Mouse (Mus musculus) CH12.LX (cell line): ENCODE data around the gene Pfn1. TPM values are rescaled to one million over a fixed set of nuclear protein-coding genes. Genes with fewer than 3 reads are reported as not detected.

Source experiments
- DNase-seq: peaks from one replicate; pipeline ENCODE4 v3.0.0-alpha.2; 2013; ENCODE audit errors: extremely low read depth
- H3K27ac ChIP-seq: 2 replicates; pipeline ENCODE4 v1.5.1; 2012; ENCODE audit warnings: low read depth, mild to moderate bottlenecking, control low read depth, moderate library complexity; ENCODE audit not compliant: insufficient read depth
- H3K27me3 ChIP-seq: replicated peaks from 2 replicates; pipeline ENCODE3; 2012; ENCODE audit warnings: inconsistent platforms
- H3K36me3 ChIP-seq, 2 experiments: replicated peaks in 1 of 2; 2 replicates each; pipeline versions ENCODE3 to v1.6.1; 2012; ENCODE audit warnings: inconsistent platforms in 1 of 2, low read length in 1 of 2, mild to moderate bottlenecking in 1 of 2, mixed read lengths in 1 of 2, moderate library complexity in 1 of 2; ENCODE audit not compliant: control insufficient read depth in 1 of 2, insufficient read depth in 1 of 2
- H3K4me1 ChIP-seq, 2 experiments: 2 replicates each; pipeline ENCODE4 v1.6.1; 2012; ENCODE audit warnings: inconsistent platforms in 1 of 2, moderate library complexity in 1 of 2; ENCODE audit not compliant: insufficient read depth in 2 of 2, control insufficient read depth in 1 of 2
- H3K4me2 ChIP-seq: 2 replicates; pipeline ENCODE4 v1.6.1; 2012; ENCODE audit warnings: low read depth, mild to moderate bottlenecking, control low read depth; ENCODE audit not compliant: poor library complexity, insufficient read depth, severe bottlenecking
- H3K4me3 ChIP-seq, 3 experiments: fragments of 150-350 bp in 1 of 3; sonication (generic) in 1 of 3; replicated peaks in 1 of 3; 2 replicates each; pipeline versions ENCODE3 to v1.5.1; 2011 to 2012; ENCODE audit warnings: low read depth in 2 of 3, low read length in 2 of 3, mild to moderate bottlenecking in 2 of 3, moderate library complexity in 2 of 3, control low read depth in 1 of 3, improper control_type of control experiment in 1 of 3, inconsistent platforms in 1 of 3, mixed read lengths in 1 of 3; ENCODE audit not compliant: poor library complexity in 1 of 3
- H3K79me2 ChIP-seq: replicated peaks from 2 replicates; pipeline ENCODE4 v1.6.1; 2012; ENCODE audit warnings: mild to moderate bottlenecking, moderate library complexity; ENCODE audit not compliant: control insufficient read depth, poor library complexity, insufficient read depth, severe bottlenecking; ENCODE audit errors: extremely low read depth
- H3K9ac ChIP-seq: 2 replicates; pipeline ENCODE4 v1.6.1; 2012; ENCODE audit warnings: low read depth, mild to moderate bottlenecking, control low read depth, moderate library complexity; ENCODE audit not compliant: insufficient read depth
- H3K9me3 ChIP-seq: replicated peaks from 2 replicates; pipeline ENCODE3; 2012; ENCODE audit warnings: low read length, inconsistent platforms, mixed read lengths
- BHLHE40 ChIP-seq: IDR thresholded peaks from 2 replicates; pipeline ENCODE4 v1.6.1; 2011; ENCODE audit warnings: mild to moderate bottlenecking, low read depth, low read length, improper control_type of control experiment
- CHD1 ChIP-seq: IDR thresholded peaks from 2 replicates; pipeline ENCODE4 v1.6.1; 2012; ENCODE audit warnings: low read depth, low read length, improper control_type of control experiment, inconsistent platforms
- CHD2 ChIP-seq: IDR thresholded peaks from 2 replicates; pipeline ENCODE4 v1.6.1; 2011; ENCODE audit warnings: low read length, improper control_type of control experiment
- ELF1 ChIP-seq: IDR thresholded peaks from 2 replicates; pipeline ENCODE4 v1.6.1; 2014; ENCODE audit warnings: low read depth, mild to moderate bottlenecking, inconsistent platforms, low read length, improper control_type of control experiment
- EP300 ChIP-seq: IDR thresholded peaks from 2 replicates; pipeline ENCODE4 v1.6.1; 2011; ENCODE audit warnings: low read length, improper control_type of control experiment
- GABPA ChIP-seq: IDR thresholded peaks from 2 replicates; pipeline ENCODE4 v1.6.1; 2012; ENCODE audit warnings: low read depth, low read length, improper control_type of control experiment, inconsistent platforms; ENCODE audit not compliant: insufficient replicate concordance
- HCFC1 ChIP-seq: IDR thresholded peaks from 2 replicates; pipeline ENCODE4 v1.6.1; 2012; ENCODE audit warnings: low read depth, mild to moderate bottlenecking, inconsistent platforms, low read length, improper control_type of control experiment
- JUN ChIP-seq: IDR thresholded peaks from 2 replicates; pipeline ENCODE4 v1.6.1; 2011; ENCODE audit warnings: low read depth, mild to moderate bottlenecking, low read length, improper control_type of control experiment, moderate library complexity; ENCODE audit not compliant: insufficient read depth
- JUND ChIP-seq: conservative IDR thresholded peaks from 2 replicates; pipeline ENCODE4 v1.6.1; 2011; ENCODE audit warnings: low read depth, low read length, improper control_type of control experiment
- MAX ChIP-seq: IDR thresholded peaks from 2 replicates; pipeline ENCODE4 v1.6.1; 2011; ENCODE audit warnings: low read length, improper control_type of control experiment
- MAZ ChIP-seq: IDR thresholded peaks from 2 replicates; pipeline ENCODE4 v1.6.1; 2012; ENCODE audit warnings: low read depth, mild to moderate bottlenecking, inconsistent platforms, low read length, improper control_type of control experiment, moderate library complexity
- MEF2A ChIP-seq: IDR thresholded peaks from 2 replicates; pipeline ENCODE4 v1.6.1; 2014; ENCODE audit warnings: low read depth, mild to moderate bottlenecking, inconsistent platforms, low read length, improper control_type of control experiment, borderline replicate concordance
- MXI1 ChIP-seq: IDR thresholded peaks from 2 replicates; pipeline ENCODE4 v1.6.1; 2011; ENCODE audit warnings: mild to moderate bottlenecking, low read depth, low read length, improper control_type of control experiment
- NELFE ChIP-seq: IDR thresholded peaks from 2 replicates; pipeline ENCODE4 v1.6.1; 2011; ENCODE audit warnings: low read depth, low read length, improper control_type of control experiment
- NRF1 ChIP-seq: IDR thresholded peaks from 2 replicates; pipeline ENCODE4 v1.6.1; 2014; ENCODE audit warnings: low read depth, mild to moderate bottlenecking, inconsistent platforms, low read length, improper control_type of control experiment, moderate library complexity
- POLR2A ChIP-seq: IDR thresholded peaks from 2 replicates; pipeline ENCODE4 v1.6.1; 2011; ENCODE audit warnings: low read depth, mild to moderate bottlenecking, improper control_type of control experiment, low read length
- POLR2AphosphoS2 ChIP-seq: IDR thresholded peaks from 2 replicates; pipeline ENCODE4 v1.6.1; 2011; ENCODE audit warnings: low read depth, low read length, improper control_type of control experiment
- RAD21 ChIP-seq: IDR thresholded peaks from 2 replicates; pipeline ENCODE4 v1.6.1; 2011; ENCODE audit warnings: low read depth, mild to moderate bottlenecking, low read length, improper control_type of control experiment, moderate library complexity
- SMC3 ChIP-seq: IDR thresholded peaks from 2 replicates; pipeline ENCODE4 v1.6.1; 2011; ENCODE audit warnings: low read depth, low read length, improper control_type of control experiment
- TBP ChIP-seq: conservative IDR thresholded peaks from 2 replicates; pipeline ENCODE4 v1.6.1; 2011; ENCODE audit warnings: low read depth, low read length, improper control_type of control experiment
- TCF12 ChIP-seq: IDR thresholded peaks from 2 replicates; pipeline ENCODE4 v1.6.1; 2014; ENCODE audit warnings: low read depth, mild to moderate bottlenecking, inconsistent platforms, low read length, improper control_type of control experiment
- UBTF ChIP-seq: IDR thresholded peaks from 2 replicates; pipeline ENCODE4 v1.6.1; 2012; ENCODE audit warnings: low read depth, mild to moderate bottlenecking, inconsistent platforms, low read length, improper control_type of control experiment, moderate library complexity
- USF2 ChIP-seq: conservative IDR thresholded peaks from 2 replicates; pipeline ENCODE4 v1.6.1; 2011; ENCODE audit warnings: low read depth, low read length, improper control_type of control experiment
- ZC3H11A ChIP-seq: IDR thresholded peaks from 2 replicates; pipeline ENCODE4 v1.6.1; 2012; ENCODE audit warnings: low read depth, mild to moderate bottlenecking, inconsistent platforms, low read length, improper control_type of control experiment
- ZKSCAN1 ChIP-seq: IDR thresholded peaks from 2 replicates; pipeline ENCODE4 v1.6.1; 2012; ENCODE audit warnings: low read depth, inconsistent platforms, low read length, improper control_type of control experiment, borderline replicate concordance
- ZMIZ1 ChIP-seq: IDR thresholded peaks from 2 replicates; pipeline ENCODE4 v1.6.1; 2012; ENCODE audit warnings: low read depth, mild to moderate bottlenecking, inconsistent platforms, low read length, improper control_type of control experiment
- ZNF384 ChIP-seq: IDR thresholded peaks from 2 replicates; pipeline ENCODE4 v1.6.1; 2012; ENCODE audit warnings: low read depth, low read length, improper control_type of control experiment, inconsistent platforms
- dilution Hi-C: fragments of 300-500 bp; cut with MboI; formaldehyde crosslinking; loops from 2 replicates; pipeline ENCODE4 v1.14.3; 2020; ENCODE audit warnings: low sequenced_read_pairs; ENCODE audit not compliant: extremely low pct_unique_long_range_greater_than_20kb, extremely low pct_ligation_motif_present
- in situ Hi-C: fragments of 300-500 bp; cut with MboI; formaldehyde crosslinking; loops from 3 replicates; pipeline ENCODE4 v1.14.3; 2019; ENCODE audit warnings: low sequenced_read_pairs, low pct_ligation_motif_present, low pct_unique_long_range_greater_than_20kb, mixed read lengths
- polyA plus RNA-seq: library from polyadenylated mRNA; unstranded; fragments of >175 nt; gene quantifications from 2 replicates; pipeline ENCODE4 v1.2.1, GENCODE M21; 2012; ENCODE audit warnings: low read depth; ENCODE audit not compliant: insufficient read length
- total RNA-seq, 2 experiments: library from RNA; depleted of rRNA; stranded (reverse); fragments of 300-350 nt in 1 of 2; fragments of >200 nt in 1 of 2; gene quantifications; 2 replicates each; pipeline ENCODE4 v1.2.3; 2012 to 2014

Gene Pfn1
- total and polyA plus RNA-seq, 3 experiments, result 844 to 2,624 (median 1,045) TPM

GRCm38 (mm10) chr11:70674501-70674900, 20.1 kb upstream of the Pfn1 start:
- Histone ChIP-seq H3K4me2 (no peak overlapping the region), H3K79me2 (no peaks in the 10 kb centered on the region), H3K4me3 (no peak overlapping the region), H3K27ac (no peak overlapping the region), H3K9ac (no peak overlapping the region), H3K9me3 (no peaks in the 10 kb centered on the region), H3K4me1 (peaks cover 0 to 26% of the 10 kb centered on the region in 2 experiments; a peak in 2 of 4 replicates), H3K36me3 (peaks cover 57 to 81% of the 10 kb centered on the region in 2 experiments), H3K27me3 (no peaks in the 10 kb centered on the region)
- TF ChIP-seq NELFE, result no peak
- no peak for TF ChIP-seq ZNF384
- no peak for TF ChIP-seq MAZ
- no peak for TF ChIP-seq USF2
- no peak for TF ChIP-seq SMC3
- TF ChIP-seq JUN, result no peak
- no peak for TF ChIP-seq POLR2AphosphoS2
- TF ChIP-seq UBTF, result no peak
- TF ChIP-seq ZMIZ1, result no peak
- TF ChIP-seq TCF12, result no peak
- TF ChIP-seq EP300, result no peak
- no peak for TF ChIP-seq NRF1
- no peak for TF ChIP-seq ELF1
- no peak for TF ChIP-seq POLR2A
- no peak for TF ChIP-seq RAD21
- no peak for TF ChIP-seq MEF2A
- no peak for TF ChIP-seq JUND
- TF ChIP-seq ZC3H11A, result no peak
- no peak for TF ChIP-seq MXI1
- in situ Hi-C loops (loop anchor here (5.0 kb wide), 1 partner anchor 33 kb away; no protein-coding TSS in a partner anchor), dilution Hi-C loops (no loop called here)
- no peak for DNase-seq

- H3K4me1 ChIP-seq, result peaks cover 0 to 21% of the 10 kb centered on the region in 2 experiments; a peak in 2 of 4 replicates
- H3K36me3 ChIP-seq, result peaks cover 53 to 76% of the 10 kb centered on the region in 2 experiments
- no peak overlapping the region for H3K27ac ChIP-seq
Observed at GRCm38 (mm10) chr11:70674014-70674413, 19.6 kb upstream of the Pfn1 start.

More at GRCm38 (mm10) chr11:70674014-70674413, 19.6 kb upstream of the Pfn1 start:
- no peak overlapping the region for H3K9ac ChIP-seq
- DNase-seq, result no peak
- H3K4me2 ChIP-seq, result no peak overlapping the region
- dilution Hi-C loops (no loop called here), in situ Hi-C loops (loop anchor here (5.0 kb wide), 1 partner anchor 33 kb away; no protein-coding TSS in a partner anchor)
- TF ChIP-seq EP300 (no peak), MAX (no peak), CHD2 (no peak), ZNF384 (no peak), CHD1 (no peak), MEF2A (no peak), POLR2A (no peak), TBP (no peak), TCF12 (no peak), JUND (no peak), ZKSCAN1 (no peak), JUN (no peak), GABPA (no peak), BHLHE40 (no peak), POLR2AphosphoS2 (no peak), HCFC1 (no peak)
- no peak overlapping the region for H3K4me3 ChIP-seq
- no peaks in the 10 kb centered on the region for H3K79me2 ChIP-seq
- H3K27me3 ChIP-seq, result no peaks in the 10 kb centered on the region
- H3K9me3 ChIP-seq, result no peaks in the 10 kb centered on the region
